Mouse (Mus musculus) liver, embryonic 14.5 days (tissue): ENCODE measurements around the gene Mars. TPM values are rescaled to one million over a fixed set of nuclear protein-coding genes. Genes with fewer than 3 reads are reported as not detected.

Experiments
- ATAC-seq: fragments of 200-750 bp; cut with Nextera tagmentation; 2 replicates; pipeline ENCODE4 v1.8.0; 2017; ENCODE audit warnings: moderate number of reproducible peaks, mild to moderate bottlenecking, moderate library complexity; ENCODE audit not compliant: insufficient read depth
- DNase-seq, 3 experiments: peaks; one replicate each; pipeline ENCODE4 v3.0.0-alpha.2; 2012 to 2013; ENCODE audit warnings: low read depth in 3 of 3, low spot score in 3 of 3
- H3K27ac ChIP-seq: fragments of 300-500 bp; sonication (generic); 2 replicates; pipeline ENCODE4 v1.5.1; 2014; ENCODE audit warnings: moderate library complexity, mild to moderate bottlenecking, control low read depth, inconsistent platforms
- H3K27me3 ChIP-seq: fragments of 300-500 bp; sonication (generic); 2 replicates; pipeline ENCODE4 v1.6.1; 2014; ENCODE audit warnings: mild to moderate bottlenecking, low read length, moderate library complexity; ENCODE audit not compliant: control insufficient read depth, insufficient read depth
- H3K36me3 ChIP-seq: fragments of 300-500 bp; sonication (generic); replicated peaks from 2 replicates; pipeline ENCODE4 v1.6.1; 2014; ENCODE audit warnings: low read depth; ENCODE audit not compliant: control insufficient read depth, insufficient read depth
- H3K4me1 ChIP-seq, 2 experiments: fragments of 200-500 bp in 1 of 2; fragments of 300-500 bp in 1 of 2; sonication (generic) in 1 of 2; replicated peaks; 2 replicates each; pipeline ENCODE4 v1.6.1; 2012 to 2014; ENCODE audit warnings: antibody characterized with exemption in 1 of 2, inconsistent platforms in 1 of 2, low read length in 1 of 2; ENCODE audit not compliant: control insufficient read depth in 2 of 2, insufficient read depth in 2 of 2
- H3K4me2 ChIP-seq: fragments of 300-500 bp; sonication (generic); 2 replicates; pipeline ENCODE4 v1.6.1; 2014; ENCODE audit warnings: low read depth, mild to moderate bottlenecking, control low read depth, moderate library complexity
- H3K4me3 ChIP-seq, 2 experiments: fragments of 200-500 bp in 1 of 2; fragments of 300-500 bp in 1 of 2; sonication (generic) in 1 of 2; 2 replicates each; pipeline ENCODE4 v1.5.1; 2012 to 2014; ENCODE audit warnings: low read depth in 2 of 2, low read length in 2 of 2, mild to moderate bottlenecking in 2 of 2, control low read depth in 1 of 2, inconsistent platforms in 1 of 2, moderate library complexity in 1 of 2; ENCODE audit not compliant: insufficient read depth in 1 of 2
- H3K9ac ChIP-seq: fragments of 300-500 bp; sonication (generic); replicated peaks from 2 replicates; pipeline ENCODE4 v1.6.1; 2014; ENCODE audit warnings: mild to moderate bottlenecking, control low read depth, moderate library complexity
- H3K9me3 ChIP-seq: fragments of 300-500 bp; sonication (generic); 2 replicates; pipeline ENCODE4 v1.6.1; 2016; ENCODE audit warnings: low read length, mixed read lengths; ENCODE audit not compliant: control insufficient read depth
- CTCF ChIP-seq: IDR thresholded peaks from 2 replicates; pipeline ENCODE4 v1.5.1; 2016; ENCODE audit warnings: antibody characterized with exemption, low read depth, control low read depth
- EP300 ChIP-seq: IDR thresholded peaks from 2 replicates; pipeline ENCODE4 v1.6.1; 2016; ENCODE audit warnings: antibody characterized with exemption, low read depth
- WGBS: fragments of 180-500 bp; shearing (Covaris S2); extraction: QIAGEN DNeasy Blood & Tissue Kit; methylation state at CpG from one replicate; pipeline ENCODE4 v1.1.7; 2014; ENCODE audit not compliant: insufficient replicate concordance; 5-methylcytosine and 5-hydroxymethylcytosine counted together
- polyA plus RNA-seq, 2 experiments: library from polyadenylated mRNA; depleted of rRNA in 1 of 2; stranded (reverse) in 1 of 2; unstranded in 1 of 2; fragments of >200 nt; fragmentation: Nextera tagmentation in 1 of 2; extraction: Ambion mirVana in 1 of 2; gene quantifications; 2 replicates each; pipeline versions ENCODE4 v1.2.1 to v1.2.3; 2012 to 2014

The Mars gene
- polyA plus RNA-seq, 2 experiments: 63.4 to 101 TPM

GRCm38 (mm10) chr10:127293590-127294113 is 17.9 kb downstream of the Mars start:
- DNase-seq (no peak), ATAC-seq (no peak)
- H3K4me2 ChIP-seq: peak overlapping the region; percentile 99
- H3K9me3 ChIP-seq: no peaks in the 10 kb centered on the region
- peaks cover 60% of the 10 kb centered on the region for H3K36me3 ChIP-seq
- H3K9ac ChIP-seq: peak overlapping the region; percentile 94
- WGBS: 76% methylated on average over 3 of the region's 3 CpGs
- H3K27me3 ChIP-seq: no peaks in the 10 kb centered on the region
- TF ChIP-seq CTCF (no peak), EP300 (no peak)
- H3K4me3 ChIP-seq: peak overlapping the region in 1 of 2 experiments; percentile 78; a peak in 2 of 4 replicates
- peak overlapping the region; percentile 98 for H3K27ac ChIP-seq
- H3K4me1 ChIP-seq: peaks cover 19 to 23% of the 10 kb centered on the region in 2 experiments

- no peak for DNase-seq
- TF ChIP-seq EP300 (no peak), CTCF (no peak)
- WGBS: 71% methylated on average over 6 of the region's 6 CpGs
- no peaks in the 10 kb centered on the region for H3K9me3 ChIP-seq
- H3K27me3 ChIP-seq: no peaks in the 10 kb centered on the region
- no peak for ATAC-seq
- H3K36me3 ChIP-seq: peaks cover 59% of the 10 kb centered on the region
- H3K4me2 ChIP-seq: peak overlapping the region; percentile 99
- peak overlapping the region; percentile 98 for H3K27ac ChIP-seq
- peaks cover 19 to 23% of the 10 kb centered on the region in 2 experiments for H3K4me1 ChIP-seq
- peak overlapping the region; percentile 94 for H3K9ac ChIP-seq
- H3K4me3 ChIP-seq: peak overlapping the region; percentile 35 to 78; a peak in 3 of 4 replicates
These were observed 18.5 kb downstream of the Mars start for GRCm38 (mm10) chr10:127292987-127293538.

GRCm38 (mm10) chr10:127291881-127292638 is 19.5 kb downstream of the Mars start:
- peak; percentile 81 to 84 (median 83) for DNase-seq
- H3K9me3 ChIP-seq: no peaks in the 10 kb centered on the region
- peaks cover 49% of the 10 kb centered on the region for H3K36me3 ChIP-seq
- H3K9ac ChIP-seq: peak overlapping the region; percentile 94
- no peaks in the 10 kb centered on the region for H3K27me3 ChIP-seq
- H3K4me1 ChIP-seq: peaks cover 19 to 32% of the 10 kb centered on the region in 2 experiments
- TF ChIP-seq CTCF: no peak
- TF ChIP-seq EP300: peak; percentile 79
- WGBS: 5% methylated on average over 5 of the region's 5 CpGs
- ATAC-seq: peak; percentile 39
- peak overlapping the region; percentile 78 to 91 for H3K4me3 ChIP-seq
- H3K27ac ChIP-seq: peak overlapping the region; percentile 98
- H3K4me2 ChIP-seq: peak overlapping the region; percentile 99

GRCm38 (mm10) chr10:127290930-127291880 is 20.4 kb downstream of the Mars start:
- Histone ChIP-seq H3K9me3 (no peaks in the 10 kb centered on the region), H3K36me3 (peaks cover 47% of the 10 kb centered on the region), H3K27me3 (no peaks in the 10 kb centered on the region), H3K9ac (peak overlapping the region; percentile 94), H3K4me2 (peak overlapping the region; percentile 99), H3K27ac (peak overlapping the region; percentile 98), H3K4me3 (peak overlapping the region; percentile 78 to 91), H3K4me1 (peaks cover 19 to 37% of the 10 kb centered on the region in 2 experiments)
- WGBS: 2% methylated on average over 19 of the region's 19 CpGs
- ATAC-seq (peak; percentile 42), DNase-seq (peak in 1 of 3 experiments; percentile 68)
- TF ChIP-seq CTCF (0 out of 2 replicates have a peak, but pooled peaks have one; percentile 1), EP300 (no peak)
